Mouse (Mus musculus) frontal cortex, adult 2 months (tissue): ENCODE data around the gene Pa2g4. TPM values are rescaled to one million over a fixed set of nuclear protein-coding genes. Genes with fewer than 3 reads are reported as not detected.
"Not testable (repeated sequence)": the region's sequence is repeated elsewhere in the genome, so short reads cannot be mapped to it uniquely, and the experiment has no call there.

ENCODE experiments used
- DNase-seq, 2 experiments: peaks; one replicate each; pipeline ENCODE4 v3.0.0; 2022; ENCODE audit warnings: low spot score in 1 of 2; ENCODE audit errors: extremely low spot score in 1 of 2
- polyA plus RNA-seq: library from polyadenylated mRNA; depleted of rRNA; stranded (reverse); fragments of >200 nt; gene quantifications from 2 replicates; pipeline ENCODE4 v1.2.3, GENCODE M21; 2012; rRNA removed

Gene Pa2g4
- 72.3 and 78.6 TPM in 2 replicates for polyA plus RNA-seq

DNA sequence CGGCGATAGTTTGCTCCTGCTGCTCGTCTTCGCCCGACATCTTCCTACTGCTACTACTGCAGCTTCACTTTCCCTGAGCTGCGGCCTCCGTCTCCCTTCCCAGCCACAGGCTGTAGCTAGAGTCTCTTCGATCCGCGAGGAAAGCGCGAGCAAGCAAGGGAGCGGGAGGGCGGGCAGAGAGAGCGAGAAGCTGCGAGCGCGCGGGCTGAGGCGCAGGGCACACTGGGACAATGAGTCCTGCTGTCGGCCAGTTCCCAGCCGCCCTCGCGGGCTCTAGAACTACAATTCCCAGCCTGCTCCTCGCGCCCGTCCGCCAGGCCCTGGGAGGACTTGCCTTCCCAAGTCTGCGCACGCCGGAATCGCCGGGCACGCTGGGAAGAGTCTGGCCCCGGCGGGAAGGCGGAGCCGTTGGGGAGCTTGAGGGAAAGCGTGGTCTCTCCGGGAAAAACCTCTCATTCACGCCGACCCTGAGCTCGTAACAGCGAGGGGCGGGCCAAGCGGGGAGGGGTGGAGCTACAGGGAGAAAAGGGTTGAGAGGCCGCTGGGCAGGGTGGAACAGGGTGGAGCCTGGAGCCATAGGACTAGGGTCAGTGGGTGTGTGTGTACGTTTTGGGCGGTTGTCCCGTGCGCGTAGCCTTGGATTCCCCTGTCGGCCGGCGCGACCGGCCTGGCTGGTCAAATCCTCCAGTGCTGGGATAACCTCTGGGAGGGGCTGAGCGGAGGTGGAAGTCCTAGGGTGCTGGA, at the start of gene Pa2g4:
TSS of gene Pa2g4 (minus strand) at position 200 of the 744 bp plus-strand sequence.
- DNase-seq, result peak; percentile 97 to 99

DNA sequence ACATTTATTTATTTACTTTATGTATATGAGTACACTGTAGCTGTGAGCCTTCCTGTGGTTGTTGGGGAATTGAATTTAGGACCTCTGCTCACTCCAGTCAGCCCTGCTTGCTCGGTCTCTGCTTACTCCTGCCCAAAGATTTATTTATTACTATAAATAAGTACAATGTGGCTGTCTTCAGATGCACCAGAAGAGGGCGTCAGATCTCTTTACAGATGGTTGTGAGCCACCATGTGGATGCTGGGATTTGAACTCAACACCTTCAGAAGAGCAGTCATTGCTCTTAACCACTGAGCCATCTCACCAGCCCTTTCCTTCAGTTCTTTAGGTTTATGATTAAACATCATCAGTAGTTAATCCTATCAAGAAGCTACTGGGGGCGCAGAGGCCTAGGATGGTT, 49.1 kb upstream of the Pa2g4 start:
- no peak for DNase-seq

DNA sequence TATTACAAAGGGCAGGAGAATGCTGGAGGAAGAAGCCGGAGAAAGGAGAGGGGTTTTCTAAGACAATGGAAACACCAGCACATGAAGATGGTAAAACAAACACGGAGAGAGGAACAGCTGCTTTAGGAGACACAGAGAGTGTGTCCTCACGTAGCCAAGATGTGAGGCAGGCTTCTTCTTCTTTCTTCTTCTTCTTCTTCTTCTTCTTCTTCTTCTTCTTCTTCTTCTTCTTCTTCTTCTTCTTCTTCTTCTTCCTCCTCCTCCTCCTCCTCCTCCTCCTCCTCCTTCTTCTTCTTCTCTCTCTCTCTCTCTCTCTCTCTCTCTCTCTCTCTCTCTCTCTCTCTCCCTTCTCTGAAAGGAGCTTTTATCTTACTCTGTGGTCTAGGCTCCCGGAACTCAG, 48.0 kb upstream of the Pa2g4 start:
- not testable (repeated sequence) for DNase-seq

DNA sequence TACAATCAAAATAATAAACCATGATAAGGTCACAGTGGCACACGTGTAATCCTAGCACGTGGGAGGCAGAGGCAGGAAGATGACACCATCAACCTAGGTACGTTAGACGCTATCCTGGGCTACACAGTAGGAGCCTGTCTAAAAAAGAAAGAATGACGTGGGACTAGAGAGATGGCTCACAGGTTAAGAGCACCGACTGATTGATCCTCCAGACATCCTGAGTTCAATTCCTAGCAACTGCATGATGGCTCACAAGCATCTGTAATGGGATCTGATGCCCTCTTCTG, 47.3 kb upstream of the Pa2g4 start:
- no peak for DNase-seq

DNA sequence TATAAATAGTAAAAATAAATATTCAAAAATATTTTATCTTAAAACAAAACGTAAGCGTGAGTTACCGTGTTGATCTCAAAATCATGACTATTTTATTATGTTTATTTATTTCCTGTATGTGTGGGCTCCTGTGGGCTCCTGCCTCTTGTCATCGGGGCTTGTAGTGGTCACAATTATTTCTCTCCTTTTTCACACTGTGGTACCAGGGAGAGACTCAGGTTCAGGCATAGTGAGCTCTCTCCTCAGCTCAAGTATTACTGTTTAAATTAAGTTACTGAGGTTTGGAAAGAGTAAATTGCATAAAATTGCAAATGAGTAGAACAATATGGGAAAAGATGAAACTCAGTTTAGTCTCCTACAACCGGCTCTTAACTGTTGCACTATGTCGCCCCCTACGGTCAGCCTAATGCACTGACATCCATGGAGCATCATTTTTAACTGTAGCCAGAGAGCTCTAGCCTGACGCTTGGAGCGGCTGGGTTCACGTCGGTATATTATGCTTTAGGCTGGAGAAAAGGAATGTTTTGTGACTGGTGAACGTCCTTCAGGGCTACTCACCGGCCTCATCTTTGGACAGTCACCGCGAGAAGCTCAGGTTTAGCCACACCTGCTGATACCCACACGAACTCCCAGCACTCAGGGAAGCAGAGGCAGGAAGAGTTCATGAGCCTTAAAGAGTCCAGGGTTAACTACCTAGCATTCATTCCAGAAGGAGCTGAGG, 46.8 kb upstream of the Pa2g4 start:
- peak; percentile 37 to 89 for DNase-seq

DNA sequence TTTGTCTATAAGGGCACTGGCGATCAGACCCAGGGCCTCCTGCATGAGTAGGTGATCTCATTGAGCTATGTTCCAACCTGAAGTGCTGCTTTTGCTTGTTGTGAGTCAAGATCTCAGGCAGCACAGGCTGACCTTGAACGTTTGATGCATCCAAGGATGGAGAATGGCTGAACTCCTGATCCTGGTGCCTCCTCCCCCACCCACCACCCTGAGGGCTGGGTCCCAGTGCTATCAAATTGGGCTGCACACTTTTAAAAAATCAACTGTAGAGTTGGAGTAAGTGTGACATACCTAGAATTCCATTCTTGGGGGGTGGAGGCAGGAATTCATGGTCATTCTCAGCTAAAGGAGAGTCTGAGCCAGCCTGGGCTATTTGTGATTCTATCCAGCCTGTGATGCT, 40.7 kb upstream of the Pa2g4 start:
- DNase-seq, result no peak

DNA sequence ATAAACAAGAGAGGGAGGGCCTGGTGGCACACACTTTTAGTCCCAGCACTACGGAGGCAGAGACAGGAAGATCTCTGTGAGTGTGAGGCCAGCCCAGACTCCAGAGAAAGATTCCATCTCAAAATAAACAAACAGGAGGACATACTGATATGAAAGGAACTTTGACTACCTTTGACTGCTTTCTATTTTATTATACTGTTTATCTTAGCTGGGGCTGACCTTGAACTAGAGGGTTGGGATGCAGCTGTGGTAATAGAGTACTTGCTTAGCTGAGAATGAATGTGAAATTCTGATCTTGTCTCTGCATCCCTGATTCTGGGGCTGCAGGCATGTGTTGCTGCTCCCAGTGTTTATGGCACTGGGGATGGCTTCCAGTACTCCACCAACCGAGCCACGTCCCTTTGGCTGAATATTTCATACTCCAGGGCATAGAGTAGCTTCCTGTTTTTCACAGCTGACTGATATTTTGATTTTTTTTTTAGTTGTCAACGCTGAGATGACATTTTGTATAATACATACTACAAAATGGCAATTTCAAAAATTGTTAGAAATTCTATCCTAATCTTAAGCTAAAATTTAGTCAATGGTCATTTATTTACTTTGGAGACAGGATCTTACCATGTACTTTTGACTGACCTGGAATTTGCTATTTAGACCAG, 36.8 kb upstream of the Pa2g4 start:
- no peak for DNase-seq

DNA sequence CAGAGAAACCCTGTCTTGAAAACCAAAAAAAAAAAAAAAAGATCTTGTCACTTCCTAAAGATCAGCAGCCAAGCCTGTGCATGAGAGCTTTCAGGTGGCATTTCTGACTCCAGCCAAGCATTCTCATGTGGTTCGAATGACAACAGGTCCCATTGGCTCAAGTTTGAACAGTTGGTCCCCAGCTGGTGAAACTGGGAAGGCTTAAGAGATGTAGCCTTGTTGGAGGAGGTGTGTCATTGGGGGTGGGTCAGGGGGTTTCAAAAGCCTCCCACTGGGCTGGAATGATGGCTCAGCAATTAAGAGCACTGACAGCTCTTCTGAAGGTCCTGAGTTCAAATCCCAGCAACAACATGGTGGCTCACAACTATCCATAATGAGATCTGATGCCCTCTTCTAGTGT, 35.7 kb upstream of the Pa2g4 start:
- DNase-seq, result no peak

DNA sequence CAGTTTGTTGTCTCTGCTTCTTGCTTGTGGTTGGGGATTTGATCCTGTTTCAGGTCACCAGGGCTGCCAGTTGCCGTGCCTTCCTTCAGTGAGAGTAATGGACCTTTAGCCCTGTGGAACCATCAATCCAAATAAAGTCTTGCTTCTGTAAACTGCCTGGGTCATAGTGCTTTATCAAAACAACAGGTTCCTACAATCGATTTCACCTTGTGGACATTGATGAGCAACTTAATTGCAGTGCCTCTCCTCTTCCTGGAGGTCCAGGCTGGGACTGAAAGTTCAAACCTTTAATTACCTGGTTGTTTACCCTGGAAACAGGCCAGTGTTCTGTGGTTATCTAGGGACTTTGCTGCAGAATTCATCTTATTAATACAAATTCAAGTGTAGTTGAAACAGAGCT, 32.7 kb upstream of the Pa2g4 start:
- no peak for DNase-seq

DNA sequence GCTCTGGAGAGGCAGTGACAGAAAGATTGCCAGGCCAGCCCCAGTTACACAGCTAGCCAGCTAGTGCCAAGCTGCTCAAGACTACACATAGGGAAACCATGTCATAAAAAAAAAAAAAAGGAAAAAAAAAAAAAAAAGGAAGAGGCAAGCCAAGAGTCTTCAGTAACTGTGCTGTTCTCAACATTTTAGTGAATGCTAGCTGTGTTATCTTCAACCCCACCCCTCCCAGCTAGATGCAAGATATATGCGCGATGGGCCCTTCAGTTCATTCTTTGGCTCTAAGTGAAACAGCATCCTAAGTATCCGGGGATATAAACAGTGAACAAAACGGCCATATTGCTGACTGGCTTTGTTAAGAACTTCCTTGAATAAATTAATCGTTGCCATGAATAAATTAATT, 27.0 kb upstream of the Pa2g4 start:
- DNase-seq, result no peak

DNA sequence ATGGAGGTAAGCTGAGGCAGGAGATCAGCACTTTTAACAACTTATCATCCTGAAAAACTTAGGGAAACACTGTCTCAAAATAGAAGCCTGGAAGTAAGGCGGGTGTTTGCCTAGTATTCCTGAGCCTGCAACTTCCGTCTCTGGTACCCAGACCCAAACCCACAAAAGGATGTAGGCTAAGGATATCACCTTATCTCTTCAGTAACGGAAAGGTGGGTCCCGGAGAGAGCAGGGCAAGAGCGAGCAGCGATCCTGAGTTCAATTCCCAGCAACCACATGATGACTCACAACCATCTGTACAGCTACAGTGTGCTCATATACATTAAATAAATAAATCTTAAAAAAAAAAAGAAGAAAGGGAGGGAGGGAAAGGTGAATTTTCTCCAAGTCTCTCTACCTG, 25.6 kb upstream of the Pa2g4 start:
- no peak for DNase-seq

DNA sequence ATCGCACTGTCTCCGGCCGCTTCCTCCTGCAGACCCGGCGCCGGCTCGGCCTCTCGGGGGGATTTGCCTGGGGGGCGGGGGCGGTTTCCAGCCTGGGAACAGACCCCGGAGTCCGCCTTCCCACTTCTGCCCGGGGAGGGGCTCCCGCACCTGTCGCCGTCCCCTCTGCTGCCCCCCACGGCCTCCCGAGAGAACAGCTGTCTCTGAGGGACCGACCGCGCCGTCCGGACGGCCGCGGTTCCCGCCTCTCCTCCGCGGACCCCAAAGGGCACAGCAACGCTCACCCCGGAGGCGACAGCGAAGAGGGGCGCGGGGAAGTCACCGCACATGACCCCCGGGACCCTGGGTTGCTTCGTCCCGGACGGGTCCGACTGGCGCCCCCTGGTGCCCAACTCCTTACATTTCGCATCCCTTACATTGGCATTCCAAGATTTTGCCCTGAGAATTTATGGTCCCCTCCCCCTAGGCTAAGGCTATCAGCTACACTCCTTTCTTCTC, 24.5 kb upstream of the Pa2g4 start:
- peak in 1 of 2 experiments; percentile 66 for DNase-seq

DNA sequence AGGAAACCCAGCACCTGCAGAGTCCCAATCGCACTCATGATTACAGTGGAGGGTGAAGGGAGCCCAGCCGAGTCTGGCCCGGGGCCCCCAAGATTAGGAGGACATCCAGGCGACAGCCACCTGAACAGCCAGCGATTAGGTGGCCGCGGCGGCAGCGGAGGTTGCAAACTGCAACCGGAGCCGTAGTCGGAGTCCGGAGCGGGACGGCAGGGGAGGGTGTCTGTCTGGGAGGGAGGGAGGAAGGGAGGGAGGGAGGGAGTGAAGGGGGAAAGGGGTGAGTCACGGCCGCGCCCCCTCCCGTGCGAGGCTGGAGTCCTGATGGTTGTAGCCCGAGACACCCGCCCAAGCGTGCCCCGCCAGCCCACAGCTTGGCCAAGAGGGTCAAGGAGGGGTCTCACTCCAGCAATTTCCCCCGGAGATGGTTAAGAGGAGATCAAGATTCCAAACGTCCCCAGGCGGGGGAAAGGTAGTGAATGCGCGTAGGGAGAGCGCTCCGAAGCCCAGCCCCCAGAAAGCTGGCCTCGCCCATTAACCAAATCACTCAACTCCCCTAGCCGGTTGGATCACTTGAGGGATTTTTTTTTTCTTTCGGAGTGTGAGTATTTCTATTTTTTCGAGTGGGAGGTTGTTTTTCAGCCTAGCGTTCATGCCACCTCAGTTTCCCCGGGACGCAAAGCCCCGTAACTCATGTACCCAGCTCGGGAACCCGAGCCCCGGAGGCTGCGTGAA, 23.8 kb upstream of the Pa2g4 start, which contains the start of gene Erbb3:
TSS of gene Erbb3 (minus strand) at position 189 of the 729 bp plus-strand sequence.
- no peak for DNase-seq

DNA sequence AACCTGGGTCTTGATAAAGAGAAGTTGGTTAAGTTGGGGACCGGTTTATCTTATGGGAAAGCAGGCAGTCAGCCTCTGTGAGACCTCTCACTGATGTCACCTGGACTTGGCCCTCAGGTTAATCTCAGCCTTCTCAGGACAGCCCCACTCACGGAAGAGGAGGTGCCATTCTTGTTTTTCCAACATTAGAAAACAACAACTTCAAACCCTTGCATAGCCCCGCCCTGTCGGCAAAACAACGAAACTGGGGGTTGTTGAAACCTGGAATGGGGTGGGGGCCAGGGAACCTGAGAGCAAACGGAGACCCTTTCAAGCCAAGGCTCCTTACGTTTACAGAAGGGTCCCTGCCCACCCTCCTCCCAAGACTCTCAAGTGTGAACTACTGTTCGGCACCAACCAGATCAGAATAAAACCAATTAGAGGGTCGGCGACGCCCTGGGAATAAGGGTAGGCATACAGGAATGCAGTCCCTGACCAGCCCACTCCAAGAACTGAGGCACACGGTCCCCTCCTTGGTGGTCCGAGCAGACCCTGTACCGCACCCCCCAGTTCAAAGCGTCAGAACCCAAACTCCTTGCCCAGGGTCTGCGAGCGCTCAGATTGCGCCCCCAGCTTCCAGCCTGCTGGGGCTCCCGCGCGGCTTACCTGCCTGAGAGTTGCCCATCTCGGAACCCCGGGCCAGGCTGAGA, 23.1 kb upstream of the Pa2g4 start:
- DNase-seq, result no peak

DNA sequence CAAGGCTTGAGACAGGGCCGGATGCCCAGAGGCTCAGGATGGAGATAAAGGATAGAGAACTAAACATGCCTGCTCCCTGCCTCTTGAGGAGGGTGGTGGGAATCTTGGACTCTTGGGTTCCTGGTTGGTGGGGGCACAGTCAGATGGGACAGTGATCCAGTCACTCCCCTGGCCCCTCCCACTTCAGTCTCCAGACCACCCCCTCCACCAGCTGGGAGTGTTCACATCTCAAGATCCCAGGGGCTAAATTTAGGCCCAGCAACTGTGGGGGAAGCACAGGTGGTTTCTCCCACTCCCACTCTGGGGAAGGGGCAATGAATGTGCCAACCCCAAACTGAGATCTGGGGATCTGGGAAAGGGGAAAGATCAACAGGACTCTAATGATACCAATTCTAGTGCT, 22.3 kb upstream of the Pa2g4 start:
- DNase-seq, result no peak

DNA sequence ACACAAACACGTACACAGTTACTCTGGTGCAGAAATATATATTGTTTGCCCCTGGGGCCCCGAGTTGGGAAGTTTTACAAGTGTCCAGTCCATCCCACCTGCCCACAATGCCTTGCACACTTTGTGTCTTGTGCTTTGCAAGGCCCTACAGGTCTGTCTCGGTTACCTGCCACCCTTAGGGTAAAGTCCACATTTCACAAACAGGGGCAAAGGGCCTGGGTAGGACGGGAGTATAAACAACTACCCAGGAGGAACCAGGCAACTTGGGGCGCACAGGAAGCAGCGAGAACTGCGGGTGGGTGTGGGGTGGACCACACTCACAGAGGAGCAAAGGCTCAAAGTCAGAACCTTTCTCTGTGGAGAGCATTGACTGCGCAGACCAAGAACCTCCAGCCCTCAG, 21.9 kb upstream of the Pa2g4 start:
- no peak for DNase-seq

DNA sequence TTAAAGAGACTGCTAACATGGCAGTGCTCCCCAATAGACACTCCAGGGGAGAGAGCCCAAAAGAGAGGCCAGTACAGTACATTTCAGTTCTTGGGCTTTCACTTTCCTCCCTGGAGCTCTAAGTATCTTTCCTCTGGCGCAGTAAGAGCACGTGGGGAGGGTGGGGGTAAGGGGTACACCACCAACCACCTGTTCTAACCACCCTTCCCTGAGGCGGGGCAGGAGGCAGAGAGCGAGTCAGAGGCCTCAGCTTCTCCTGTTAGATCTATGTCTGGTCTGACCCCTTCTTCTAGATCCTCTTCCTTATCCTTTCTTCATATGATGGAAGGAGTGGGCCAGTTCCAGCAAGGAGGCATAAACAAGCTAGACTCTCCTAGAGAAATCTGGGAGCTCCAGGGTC, 21.3 kb upstream of the Pa2g4 start:
- no peak for DNase-seq

DNA sequence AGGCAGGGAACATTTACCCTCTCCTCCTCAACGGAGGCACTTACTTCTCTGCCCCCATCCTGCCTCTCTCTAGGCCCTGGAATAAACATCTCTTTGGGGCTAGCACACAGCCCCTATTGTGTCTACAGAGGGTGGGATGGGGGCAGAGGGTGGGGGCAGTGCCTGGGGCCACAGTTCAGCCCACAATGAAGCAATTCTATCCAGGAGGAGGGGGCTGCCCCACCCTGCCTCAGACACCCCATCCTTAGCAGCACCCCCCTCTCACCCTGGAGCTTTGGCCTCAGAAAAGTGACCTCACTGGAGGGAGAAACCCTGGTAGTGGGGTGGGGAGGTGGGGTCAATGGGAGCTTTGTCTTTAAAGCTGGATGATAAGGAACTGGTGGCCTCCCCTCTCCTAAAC, 20.8 kb upstream of the Pa2g4 start:
- DNase-seq, result peak in 1 of 2 experiments; percentile 30

DNA sequence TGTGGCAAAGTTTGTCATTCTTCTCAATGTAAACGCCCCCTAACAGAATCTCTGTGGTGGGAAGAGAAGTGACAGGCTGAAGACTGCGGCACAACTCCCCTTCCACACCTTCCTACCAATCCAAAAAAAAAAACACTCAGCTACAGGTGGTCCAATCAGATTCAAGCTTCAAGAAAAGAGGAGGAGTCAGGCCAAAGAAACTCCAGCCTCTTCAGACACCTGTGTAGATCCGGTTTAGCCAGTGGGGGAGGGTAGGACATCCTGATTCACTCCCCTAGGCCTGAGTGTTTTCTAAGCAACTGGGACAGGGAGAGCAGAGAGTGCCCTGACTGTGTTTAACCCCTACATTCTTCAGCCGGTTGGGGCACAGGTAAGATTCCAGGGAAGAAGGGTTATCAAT, 18.6 kb upstream of the Pa2g4 start:
- DNase-seq, result no peak

DNA sequence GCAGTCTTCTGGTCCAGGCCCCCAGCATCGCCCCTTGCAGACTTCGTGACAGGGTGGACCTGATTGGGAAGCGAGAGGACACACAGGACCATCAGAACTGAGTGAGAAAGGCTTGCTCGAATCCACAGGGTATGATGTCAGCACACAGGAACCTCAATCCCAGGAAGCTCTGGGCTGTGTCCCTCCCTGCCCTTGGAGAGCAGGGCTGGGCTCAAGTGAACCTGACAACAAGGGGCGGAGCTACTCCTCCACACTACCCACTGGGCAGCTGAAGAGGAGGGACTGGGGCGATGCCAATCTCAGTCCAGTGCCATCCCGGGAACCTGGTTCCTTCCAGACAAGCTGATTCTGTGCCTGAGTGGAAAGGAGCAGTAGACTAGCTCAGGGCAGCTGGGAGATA, 17.9 kb upstream of the Pa2g4 start:
- DNase-seq, result no peak
